Mouse (Mus musculus): ENCODE measurements around the gene Zc2hc1b.
"Not testable (repeated sequence)": the region's sequence is repeated elsewhere in the genome, so short reads cannot be mapped to it uniquely, and the experiment has no call there.

Gene Zc2hc1b

GRCm38 (mm10) chr10:13177973-13178624, at the start of gene Zc2hc1b:
Gene Zc2hc1b, minus strand, starts transcription at chr10:13178023.
- no peak for DNase-seq (ENCODE audit: extremely low spot score)

- no peak for DNase-seq (ENCODE audit: extremely low spot score)
Measured at GRCm38 (mm10) chr10:13225377-13226063, 47.7 kb upstream of the Zc2hc1b start.

- no peak for DNase-seq (ENCODE audit: extremely low spot score)
Measured at GRCm38 (mm10) chr10:13222135-13222534, 44.3 kb upstream of the Zc2hc1b start.

DNA sequence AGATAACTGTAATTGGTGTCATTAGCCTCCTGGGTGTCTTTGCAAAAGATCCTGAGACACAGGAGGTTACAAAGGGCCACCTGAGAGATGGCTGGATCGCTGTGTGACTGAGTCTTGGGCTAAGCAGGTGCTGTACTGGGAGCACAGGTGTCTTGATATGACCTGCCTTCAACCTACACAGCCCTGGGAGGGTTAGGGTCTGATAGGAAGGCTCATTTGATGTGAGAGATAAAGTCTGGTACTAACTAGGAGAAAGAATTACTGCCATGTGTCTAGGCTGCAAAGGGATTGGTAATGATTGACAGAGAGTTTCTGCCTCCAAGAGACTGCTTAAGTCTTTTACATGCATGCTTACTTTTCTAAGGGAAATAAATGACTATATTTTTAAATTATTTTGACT, 42.2 kb upstream of the Zc2hc1b start:
- DNase-seq (ENCODE audit: extremely low spot score): no peak

GRCm38 (mm10) chr10:13213956-13214355, 36.1 kb upstream of the Zc2hc1b start:
- no peak for DNase-seq (ENCODE audit: extremely low spot score)

DNA sequence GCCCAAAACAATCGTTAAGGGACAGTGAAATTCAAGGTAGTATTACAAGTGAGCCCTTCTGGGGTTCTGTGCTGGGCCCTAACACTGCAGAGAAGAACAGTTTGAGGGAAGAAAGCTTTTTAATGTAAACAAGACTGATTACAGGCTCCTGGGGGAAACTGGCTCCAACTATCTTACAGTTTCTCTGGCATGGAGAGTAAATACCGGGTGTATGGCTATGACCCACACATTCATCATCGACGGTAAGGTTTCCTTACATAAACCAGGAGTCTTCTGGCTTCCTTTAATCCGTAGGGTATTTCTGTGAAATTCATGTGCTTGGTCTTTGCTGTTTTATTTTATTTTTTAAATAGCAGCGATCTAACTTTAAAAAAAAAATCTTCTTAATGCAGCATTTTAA, 35.0 kb upstream of the Zc2hc1b start:
- no peak for DNase-seq (ENCODE audit: extremely low spot score)

DNA sequence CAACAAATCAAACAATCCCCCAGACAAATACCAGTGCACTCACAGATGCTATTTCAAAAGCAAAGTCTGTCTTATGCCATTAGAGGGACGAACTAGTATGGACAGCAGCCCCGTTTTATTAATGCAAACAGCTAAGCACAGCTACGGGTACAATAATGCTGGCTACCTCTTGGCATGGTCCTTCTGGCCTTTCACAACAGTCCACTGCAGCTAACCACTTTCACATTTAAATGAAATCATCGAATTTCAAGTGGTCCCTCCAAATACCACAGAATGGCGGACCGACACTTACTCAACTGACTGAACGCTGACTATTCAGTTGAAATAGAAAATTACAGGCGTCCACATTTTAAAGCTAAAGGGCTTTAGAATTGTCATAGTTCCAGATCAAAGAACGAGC, 34.5 kb upstream of the Zc2hc1b start:
- no peak for DNase-seq (ENCODE audit: extremely low spot score)

- no peak for DNase-seq (ENCODE audit: extremely low spot score)
Measured at GRCm38 (mm10) chr10:13209930-13210637, 32.3 kb upstream of the Zc2hc1b start.

DNA sequence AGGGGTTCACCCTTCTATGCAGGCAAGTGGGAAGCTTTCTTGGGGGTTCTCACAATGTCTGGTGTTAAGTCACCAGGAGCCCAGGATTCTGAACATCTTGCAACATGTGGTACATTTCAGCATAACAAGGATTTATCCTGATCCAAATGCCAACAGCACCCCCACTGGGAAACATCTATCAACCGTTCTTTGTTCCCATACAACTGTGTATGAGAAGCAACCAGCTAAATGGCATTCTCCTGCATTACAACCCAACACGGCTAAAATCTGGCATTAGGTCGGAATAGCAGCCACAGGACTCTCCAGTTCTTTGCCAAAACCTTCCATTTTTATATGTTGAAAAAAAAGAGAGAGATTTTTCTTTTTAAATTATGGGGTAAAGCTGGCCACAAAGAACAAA, 31.7 kb upstream of the Zc2hc1b start:
- DNase-seq (ENCODE audit: extremely low spot score): no peak

DNA sequence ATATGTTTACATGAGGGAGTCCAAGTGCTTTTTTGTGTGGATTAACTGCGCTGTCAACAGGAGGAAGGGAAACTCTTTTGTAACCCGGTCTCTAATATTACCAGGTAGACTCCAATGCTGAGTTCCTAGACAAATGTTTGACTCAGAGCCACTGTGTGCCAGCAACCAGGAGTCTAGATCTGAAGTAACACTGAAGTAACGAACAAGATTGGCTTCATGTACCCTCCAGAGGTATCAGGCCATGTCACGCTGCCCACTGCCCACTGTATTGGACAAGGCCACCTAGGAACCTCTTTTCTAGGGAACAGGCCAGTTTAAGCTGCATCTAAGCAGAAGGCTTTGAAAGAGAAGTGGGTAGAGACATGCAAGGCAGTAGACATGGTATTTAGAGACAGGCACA, 31.2 kb upstream of the Zc2hc1b start:
- DNase-seq (ENCODE audit: extremely low spot score): no peak

GRCm38 (mm10) chr10:13201741-13202293, 24.0 kb upstream of the Zc2hc1b start:
- no peak for DNase-seq (ENCODE audit: extremely low spot score)

- no peak for DNase-seq (ENCODE audit: extremely low spot score)
Measured at GRCm38 (mm10) chr10:13200862-13201261, 23.0 kb upstream of the Zc2hc1b start.

- no peak for DNase-seq (ENCODE audit: extremely low spot score)
Measured at GRCm38 (mm10) chr10:13199234-13199633, 21.4 kb upstream of the Zc2hc1b start.

GRCm38 (mm10) chr10:13196872-13197507, 19.2 kb upstream of the Zc2hc1b start:
- DNase-seq (ENCODE audit: extremely low spot score): no peak

DNA sequence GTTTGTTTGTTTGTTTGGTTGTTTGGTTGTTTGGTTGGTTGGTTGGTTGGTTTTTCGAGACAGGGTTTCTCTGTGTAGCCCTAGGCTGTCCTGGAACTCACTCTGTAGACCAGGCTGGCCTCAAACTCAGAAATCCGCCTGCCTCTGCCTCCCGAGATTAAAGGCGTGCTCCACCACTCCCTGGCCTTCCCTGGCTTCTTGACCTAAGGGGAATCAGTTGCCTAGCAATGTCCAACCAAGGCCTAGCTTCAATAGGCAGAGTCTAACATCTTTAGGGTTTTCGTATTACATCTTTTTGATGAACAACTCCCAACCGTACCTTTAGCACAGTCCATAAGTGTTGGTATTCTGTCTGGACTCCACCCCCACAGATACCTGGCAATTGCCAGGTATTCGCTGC, 15.7 kb upstream of the Zc2hc1b start:
- DNase-seq (ENCODE audit: extremely low spot score): not testable (repeated sequence)

- DNase-seq (ENCODE audit: extremely low spot score): peak; percentile 92
Measured at GRCm38 (mm10) chr10:13192731-13193351, 15.0 kb upstream of the Zc2hc1b start, which contains the start of gene Ltv1. Gene Ltv1, minus strand, starts transcription at chr10:13193168.

DNA sequence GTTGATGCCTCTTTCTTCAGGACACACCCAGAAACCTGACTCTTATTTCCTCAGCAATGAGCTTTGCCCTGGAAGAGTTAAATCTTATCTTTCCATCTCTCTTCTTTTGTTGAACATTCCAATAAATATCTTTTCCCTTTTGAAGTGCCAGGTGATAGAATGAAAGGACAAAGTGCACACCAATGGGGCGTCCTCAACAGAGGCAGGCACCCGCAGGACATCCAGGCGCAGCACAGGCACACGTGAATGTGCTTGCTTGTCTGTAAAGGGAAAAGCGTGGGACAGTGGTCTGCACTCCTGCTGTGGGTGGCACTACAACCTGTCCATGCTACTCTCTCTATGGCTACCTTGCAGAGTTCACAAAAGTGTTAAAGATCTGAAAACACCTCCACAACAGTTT, 12.1 kb upstream of the Zc2hc1b start:
- no peak for DNase-seq (ENCODE audit: extremely low spot score)

DNA sequence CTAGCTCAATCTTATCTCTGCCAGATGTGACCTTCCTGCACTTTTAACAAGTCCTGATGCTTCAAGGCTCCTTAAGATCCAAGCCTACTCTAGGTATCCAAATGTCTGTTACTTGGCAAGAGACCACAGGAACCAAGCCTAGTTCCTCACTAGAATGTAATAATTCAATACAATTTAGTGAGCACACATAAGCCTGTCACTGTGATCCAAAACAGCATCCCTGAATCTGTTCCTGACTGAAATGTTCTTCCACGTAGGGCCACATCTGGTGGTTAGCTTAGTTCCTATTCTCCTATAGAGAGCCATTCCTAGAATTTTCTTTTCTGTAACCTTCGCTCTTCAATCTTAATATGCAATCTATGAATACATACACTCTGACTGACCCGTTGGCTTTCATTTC, 8.9 kb upstream of the Zc2hc1b start:
- no peak for DNase-seq (ENCODE audit: extremely low spot score)

- DNase-seq (ENCODE audit: extremely low spot score): no peak
Measured at GRCm38 (mm10) chr10:13184170-13184766, 6.4 kb upstream of the Zc2hc1b start.

GRCm38 (mm10) chr10:13180211-13180610, 2.4 kb upstream of the Zc2hc1b start:
- DNase-seq (ENCODE audit: extremely low spot score): no peak

DNA sequence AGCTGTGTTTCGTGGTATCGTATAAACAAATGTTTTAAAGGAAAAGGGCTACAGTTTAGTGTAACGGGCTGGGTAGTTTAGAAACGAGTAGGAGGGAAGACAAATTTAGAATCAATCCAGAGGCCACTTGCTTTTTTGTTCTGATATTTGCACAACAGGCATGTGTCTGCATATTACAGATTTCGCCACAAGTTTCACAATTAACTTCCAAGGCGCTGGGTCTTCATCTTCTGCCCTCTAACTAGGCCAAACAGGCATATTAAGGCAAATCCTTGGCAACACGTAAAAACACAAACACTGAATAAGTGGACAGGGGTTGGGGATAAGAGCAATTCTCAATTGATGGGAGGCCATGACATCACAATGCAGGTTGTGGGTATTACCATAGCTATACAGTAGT, 2.0 kb downstream of the Zc2hc1b start:
- no peak for DNase-seq (ENCODE audit: extremely low spot score)
